Mouse (Mus musculus): ENCODE data around the gene Btn2a2.

GRCm38 (mm10) chr13:23433801-23434200 is 54.9 kb downstream of the Btn2a2 start:
- TF ChIP-seq GATA1 (IDR thresholded peaks at IDR 0.05; ENCODE audit: borderline replicate concordance, low read length) (no peak), CTCF (IDR thresholded peaks at IDR 0.05; ENCODE audit: low read depth, low read length) (no peak)

Data from G1E (cell line).